Mouse (Mus musculus) liver, adult 2 months (tissue): ENCODE measurements around the gene Rps9.
"Not testable (repeated sequence)": the region's sequence is repeated elsewhere in the genome, so short reads cannot be mapped to it uniquely, and the experiment has no call there.

ENCODE experiments used
- CTCF ChIP-seq: fragments of 200-500 bp; IDR thresholded peaks from 2 replicates; pipeline ENCODE4 v1.5.1; 2011; ENCODE audit warnings: low read depth, low read length, control low read depth
- POLR2A ChIP-seq: fragments of 200-500 bp; IDR thresholded peaks from 2 replicates; pipeline ENCODE4 v1.6.1; 2011; ENCODE audit warnings: low read length, control low read depth; ENCODE audit not compliant: insufficient read depth; ENCODE audit errors: extremely low read depth

GRCm38 (mm10) chr7:3725459-3725858 is 21.7 kb downstream of the Rps9 start:
- TF ChIP-seq POLR2A, CTCF: not testable (repeated sequence)
